Mouse (Mus musculus): ENCODE measurements around the gene Opa1. TPM values are rescaled to one million over a fixed set of nuclear protein-coding genes. Genes with fewer than 3 reads are reported as not detected.

The Opa1 gene
- total RNA-seq, 2 experiments from 2014 or later: 40.2 to 67.1 TPM

- ATAC-seq (replicated peaks; ENCODE audit: poor library complexity): no peak
Observed at GRCm38 (mm10) chr16:29687987-29688885, 109.1 kb downstream of the Opa1 start.

DNA sequence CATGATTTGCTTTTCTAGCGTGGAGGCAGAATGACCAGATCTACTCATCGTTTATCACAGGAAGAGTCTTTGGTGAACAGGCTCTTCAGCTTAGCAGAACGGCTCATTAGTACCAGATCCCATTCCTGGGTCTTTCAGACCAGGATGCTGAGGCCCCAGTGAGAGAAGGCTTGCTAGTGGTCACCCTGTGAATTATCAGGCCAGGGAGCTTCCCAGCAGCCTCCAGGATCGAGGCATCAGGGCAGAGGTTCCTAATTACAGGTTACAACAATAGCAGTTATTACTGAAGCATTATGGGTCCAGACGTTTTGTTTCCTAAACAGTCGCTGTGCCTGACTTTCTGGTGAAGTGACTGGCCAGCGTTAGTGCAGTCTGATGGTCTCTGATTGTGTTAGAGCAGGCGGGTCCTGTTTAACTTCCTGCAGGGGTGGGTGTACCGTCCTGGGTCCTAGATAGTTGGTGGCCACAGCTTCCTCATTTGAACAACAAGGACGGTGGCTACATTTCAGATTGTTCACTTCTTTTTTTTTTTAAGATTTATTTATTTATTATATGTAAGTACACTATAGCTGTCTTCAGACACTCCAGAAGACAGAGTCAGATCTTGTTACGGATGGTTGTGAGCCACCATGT is 110.2 kb downstream of the Opa1 start:
- ATAC-seq (replicated peaks; ENCODE audit: poor library complexity): peak; percentile 93

DNA sequence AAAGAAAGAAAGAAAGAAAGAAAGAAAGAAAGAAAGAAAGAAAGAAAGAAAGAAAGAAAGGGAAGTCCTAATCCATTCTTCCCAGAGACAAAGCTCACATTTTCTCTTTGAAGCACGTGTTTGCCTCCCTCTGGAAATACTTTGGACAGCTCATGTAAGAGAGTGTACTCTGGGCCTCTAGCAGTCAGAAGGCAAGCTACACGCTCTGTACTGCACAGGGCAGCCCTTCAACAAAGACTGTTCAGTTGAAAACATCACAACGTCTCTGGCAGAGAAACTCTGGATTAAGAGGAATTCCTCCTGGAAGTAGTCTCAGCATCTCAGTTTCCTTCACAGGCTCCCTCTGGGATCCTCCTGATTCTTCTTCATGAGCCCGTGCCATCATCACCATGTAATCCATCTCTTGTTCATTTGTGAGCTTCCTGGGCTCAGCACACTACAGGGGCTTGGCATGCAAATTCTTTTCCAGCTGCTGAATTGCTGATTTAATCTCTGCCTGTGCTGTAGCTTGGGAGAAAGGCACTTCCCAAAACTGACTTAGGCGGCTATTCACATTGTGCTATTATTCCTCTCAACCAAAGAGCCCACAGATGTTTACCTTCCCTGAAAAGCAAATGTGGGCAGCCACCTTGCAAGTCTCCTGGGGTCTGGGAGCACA is 114.0 kb downstream of the Opa1 start:
- ATAC-seq (replicated peaks; ENCODE audit: poor library complexity): no peak

DNA sequence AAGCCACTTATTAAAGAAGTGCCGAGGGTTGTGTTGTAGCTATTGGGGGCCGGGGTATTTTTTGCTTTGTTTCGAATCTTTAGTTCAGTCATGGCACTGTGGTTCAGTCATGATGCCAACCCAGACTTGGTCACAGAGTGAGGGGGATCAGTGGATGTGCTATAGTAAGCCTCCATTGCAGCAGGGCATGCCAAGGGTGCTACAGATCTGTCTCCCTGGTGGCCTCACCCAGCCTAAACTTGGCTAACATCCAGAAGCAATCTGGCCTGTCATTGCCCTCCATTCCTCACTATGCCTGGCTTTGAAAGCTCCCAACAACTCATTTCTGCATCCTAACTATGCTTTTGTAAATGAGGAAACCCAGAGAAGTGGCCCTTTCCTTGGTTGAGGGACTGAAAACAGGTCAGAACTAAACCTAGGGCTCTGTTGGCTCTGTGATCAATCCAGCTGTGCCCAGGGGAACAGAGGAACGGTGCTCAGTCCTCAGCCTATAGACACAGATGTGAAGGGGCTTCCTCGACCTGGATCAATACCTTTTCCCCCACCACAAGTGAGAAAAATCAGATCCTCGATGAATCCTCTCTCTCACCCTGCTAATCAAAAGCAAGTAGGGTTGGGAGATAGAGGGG is 114.8 kb downstream of the Opa1 start:
- no peak for ATAC-seq (replicated peaks; ENCODE audit: poor library complexity)

DNA sequence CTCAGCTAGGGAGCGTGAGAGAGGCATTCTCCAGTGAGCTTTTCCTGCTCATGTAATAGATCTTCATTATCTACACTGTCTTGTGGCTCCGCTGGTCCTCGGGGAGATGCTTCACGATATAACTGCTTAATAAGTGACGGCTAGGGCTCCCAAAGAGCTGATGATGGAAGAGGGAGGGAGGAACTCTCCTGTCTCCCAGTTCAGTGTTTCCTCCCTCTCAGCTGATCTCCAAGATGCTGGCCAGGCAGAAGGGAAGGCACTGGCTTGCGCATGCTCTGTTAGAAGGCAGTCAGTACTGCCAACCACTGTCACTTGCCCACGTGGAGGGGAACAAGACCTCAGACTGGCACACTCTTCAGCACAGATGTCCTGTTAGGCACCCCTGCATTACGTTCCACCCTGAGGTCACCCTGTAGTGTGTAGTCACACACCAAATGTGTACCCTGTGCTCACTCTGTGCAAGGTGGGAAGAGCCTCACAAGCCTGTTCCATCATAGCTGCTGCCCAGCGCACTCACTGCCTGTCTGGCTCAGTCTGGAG is 115.4 kb downstream of the Opa1 start:
- no peak for ATAC-seq (replicated peaks; ENCODE audit: poor library complexity)

Other genes with a start within 250 kb of the Opa1 start
- gene Atp13a5, start 200.6 kb upstream of the Opa1 start, total RNA-seq (2015): not detected in 2 replicates
- not detected in 2 replicates for gene Atp13a5, start 200.6 kb upstream of the Opa1 start, total RNA-seq (2017)
- gene Atp13a4, start 34.5 kb upstream of the Opa1 start, total RNA-seq (2015): not detected in 2 replicates
- gene Atp13a4, start 34.5 kb upstream of the Opa1 start, total RNA-seq (2017): not detected in 2 replicates